Mouse (Mus musculus) fat pad, adult 2 months (tissue): ENCODE measurements around the gene Arhgef10l.
A peak's percentile ranks its signal among the peaks of the same experiment; 100 is the strongest.

Experiments
- DNase-seq: peaks from one replicate; pipeline ENCODE4 v3.0.0-alpha.2; 2011; ENCODE audit warnings: low read depth, low spot score; ENCODE audit errors: extremely low read depth

Gene Arhgef10l

GRCm38 (mm10) chr4:140665760-140666159 is at the start of gene Arhgef10l:
Gene Arhgef10l, minus strand, starts transcription at chr4:140666012.
- DNase-seq, result peak; percentile 26

DNA sequence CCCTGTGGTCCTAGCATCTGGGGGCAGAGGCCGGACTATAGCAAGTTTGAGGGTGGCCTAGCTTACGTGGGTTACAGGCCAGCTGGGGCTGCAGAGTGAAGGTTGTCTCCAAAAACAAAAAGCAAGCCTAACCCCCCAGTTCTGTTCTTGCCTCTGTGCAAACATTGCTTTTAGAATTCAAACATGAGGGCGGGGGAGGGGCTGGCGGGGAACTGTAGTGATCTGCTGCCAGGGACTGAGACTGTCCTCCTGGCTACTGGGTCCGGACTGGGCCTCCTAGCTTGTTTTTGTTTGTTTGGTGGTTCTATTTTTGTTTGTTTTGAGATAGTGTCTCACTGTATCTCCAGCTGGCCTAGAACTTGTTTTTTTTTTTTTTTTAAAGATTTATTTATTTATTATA is 48.8 kb upstream of the Arhgef10l start:
- DNase-seq, result no peak

DNA sequence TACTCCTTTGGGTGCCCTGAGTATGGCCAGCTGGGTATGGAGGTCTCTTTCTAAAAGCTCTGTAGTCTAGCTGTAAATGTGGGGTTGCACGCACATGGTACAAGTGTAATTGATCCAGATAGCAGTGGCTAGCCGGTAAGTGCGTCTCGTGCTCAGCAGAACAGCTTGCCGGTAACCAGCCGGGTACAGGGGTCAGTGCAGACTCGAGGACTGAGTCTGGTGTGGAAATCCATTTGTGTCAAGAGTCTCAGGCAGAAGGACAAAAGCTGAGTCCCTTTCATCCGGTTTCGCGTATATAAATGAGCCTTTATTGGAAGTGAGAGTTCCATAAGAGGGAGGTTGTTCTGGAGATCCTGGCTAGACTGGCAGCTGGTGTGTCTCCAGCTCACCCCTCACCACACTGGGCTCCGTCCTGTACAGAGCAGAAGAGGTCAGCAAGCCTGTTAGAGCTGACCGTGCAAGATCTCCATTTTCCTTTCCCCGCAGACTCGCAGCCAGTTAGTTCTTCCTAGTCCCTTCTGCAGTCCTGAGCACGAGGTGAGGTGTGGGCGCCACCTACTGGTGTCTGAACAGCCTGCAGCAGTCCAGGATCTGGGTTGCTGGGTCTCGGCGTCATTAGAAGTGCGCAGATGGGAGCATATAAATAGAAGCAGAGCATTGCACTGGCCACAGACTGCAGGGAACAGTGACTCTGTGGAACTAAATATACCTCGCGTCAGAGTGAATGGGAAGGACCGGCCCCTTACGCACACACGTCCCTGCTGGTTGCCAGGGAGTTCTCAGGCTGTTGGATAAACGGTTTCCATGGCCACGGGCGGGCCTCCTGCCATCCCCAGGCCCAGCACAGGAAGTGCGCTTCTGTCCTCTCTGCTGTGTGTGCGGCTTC is 47.9 kb upstream of the Arhgef10l start:
- no peak for DNase-seq

- DNase-seq, result no peak
Observed at GRCm38 (mm10) chr4:140711360-140711759, 45.5 kb upstream of the Arhgef10l start.

GRCm38 (mm10) chr4:140710781-140711180 is 45.0 kb upstream of the Arhgef10l start:
- DNase-seq, result no peak

DNA sequence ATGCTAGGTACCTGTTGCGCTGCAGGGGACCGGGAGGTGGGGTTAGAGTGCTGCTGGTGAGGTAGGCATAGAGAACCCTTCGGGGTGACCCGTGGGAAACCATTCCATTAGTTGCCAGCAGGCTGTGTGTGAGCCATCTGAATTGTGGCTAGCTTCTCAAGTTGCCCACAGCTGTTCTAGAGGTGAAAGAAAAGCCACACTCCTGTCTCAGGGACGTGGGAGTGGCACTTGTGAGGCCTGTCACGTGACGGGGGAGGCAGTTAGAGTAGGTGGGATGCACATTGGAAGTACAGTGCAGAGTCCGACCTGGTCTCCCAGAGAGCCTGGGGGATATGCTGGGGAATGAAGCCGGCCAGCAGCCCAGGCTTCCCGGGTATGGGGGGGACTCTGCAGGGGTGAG is 43.8 kb upstream of the Arhgef10l start:
- DNase-seq, result no peak

DNA sequence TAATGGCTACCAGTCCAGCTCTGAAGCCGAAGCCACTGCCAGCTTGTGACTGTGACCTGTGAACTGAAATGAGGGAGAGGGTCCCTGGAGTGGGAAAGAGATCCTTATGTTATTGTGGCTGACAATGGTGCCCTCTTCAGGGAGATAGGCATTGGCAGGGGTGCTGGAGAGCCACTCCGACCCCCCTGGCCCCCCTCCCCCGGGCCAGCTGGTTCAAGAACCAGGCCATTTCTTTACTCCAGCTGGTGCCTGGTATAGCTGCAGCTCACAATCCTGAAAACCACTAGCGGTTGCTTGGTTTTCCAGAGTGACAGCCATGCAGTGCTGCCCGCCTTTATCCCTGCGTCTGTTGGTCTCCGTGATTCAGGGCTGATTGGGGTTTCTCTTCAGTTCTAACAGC is 43.3 kb upstream of the Arhgef10l start:
- DNase-seq, result no peak

GRCm38 (mm10) chr4:140708297-140708927 is 42.6 kb upstream of the Arhgef10l start:
- no peak for DNase-seq

GRCm38 (mm10) chr4:140707615-140708014 is 41.8 kb upstream of the Arhgef10l start:
- DNase-seq, result no peak

DNA sequence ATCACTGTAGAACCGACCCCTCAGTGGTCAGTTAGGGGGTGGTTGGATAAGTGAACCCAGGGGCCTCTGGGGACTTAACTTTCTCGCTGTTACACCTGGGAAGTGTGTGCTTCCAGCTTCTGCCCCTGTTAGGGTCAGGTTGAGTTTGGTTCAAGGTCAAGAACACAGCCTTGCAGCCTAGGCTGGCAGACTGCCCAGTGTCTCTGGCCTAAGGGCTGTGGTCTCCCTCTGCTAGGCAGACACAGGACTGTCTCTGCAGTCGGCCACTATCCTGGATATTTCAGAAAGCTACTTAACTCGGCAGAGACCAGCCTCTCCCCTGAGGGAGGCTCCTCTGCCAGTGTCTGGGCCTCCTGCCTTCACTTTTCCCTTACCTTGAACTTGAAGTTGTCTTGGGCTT is 38.4 kb upstream of the Arhgef10l start:
- no peak for DNase-seq

- no peak for DNase-seq
Observed at GRCm38 (mm10) chr4:140703636-140704035, 37.8 kb upstream of the Arhgef10l start.

- no peak for DNase-seq
Observed at GRCm38 (mm10) chr4:140702611-140703327, 37.0 kb upstream of the Arhgef10l start.

- no peak for DNase-seq
Observed at GRCm38 (mm10) chr4:140701716-140702561, 36.1 kb upstream of the Arhgef10l start.

DNA sequence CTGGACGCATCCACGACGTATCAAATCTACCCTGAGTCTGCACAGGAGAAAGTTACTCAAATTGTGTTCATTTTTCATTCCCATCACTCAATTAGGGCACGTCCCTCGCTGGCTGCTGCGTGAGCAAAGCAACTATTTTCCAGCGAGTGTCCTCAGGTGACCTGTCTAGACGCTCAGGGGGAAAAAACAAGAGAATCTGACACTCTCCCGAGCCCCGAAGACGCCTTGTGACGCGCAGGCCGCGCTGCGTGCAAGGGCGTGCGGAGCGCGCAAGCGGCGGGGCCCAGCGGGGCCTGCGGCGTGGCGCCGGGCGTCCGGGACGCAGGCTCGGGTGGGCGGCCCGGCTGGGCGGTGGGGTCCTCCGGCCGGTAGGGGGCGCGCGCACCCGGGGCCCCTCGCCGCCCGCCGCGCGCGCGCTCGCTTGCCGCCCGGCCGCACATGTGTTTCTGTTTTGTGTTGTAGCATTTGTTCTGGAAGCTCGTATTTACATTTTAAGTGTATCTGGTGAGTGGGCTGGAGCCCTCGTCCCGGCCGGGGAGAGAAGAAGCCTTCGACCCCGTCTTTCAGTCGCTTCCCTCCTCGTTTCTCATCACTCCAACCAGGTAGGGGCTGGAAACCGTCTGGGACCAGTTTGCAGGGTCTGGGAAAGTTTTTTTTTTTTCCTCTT is 35.4 kb upstream of the Arhgef10l start:
- DNase-seq, result no peak

DNA sequence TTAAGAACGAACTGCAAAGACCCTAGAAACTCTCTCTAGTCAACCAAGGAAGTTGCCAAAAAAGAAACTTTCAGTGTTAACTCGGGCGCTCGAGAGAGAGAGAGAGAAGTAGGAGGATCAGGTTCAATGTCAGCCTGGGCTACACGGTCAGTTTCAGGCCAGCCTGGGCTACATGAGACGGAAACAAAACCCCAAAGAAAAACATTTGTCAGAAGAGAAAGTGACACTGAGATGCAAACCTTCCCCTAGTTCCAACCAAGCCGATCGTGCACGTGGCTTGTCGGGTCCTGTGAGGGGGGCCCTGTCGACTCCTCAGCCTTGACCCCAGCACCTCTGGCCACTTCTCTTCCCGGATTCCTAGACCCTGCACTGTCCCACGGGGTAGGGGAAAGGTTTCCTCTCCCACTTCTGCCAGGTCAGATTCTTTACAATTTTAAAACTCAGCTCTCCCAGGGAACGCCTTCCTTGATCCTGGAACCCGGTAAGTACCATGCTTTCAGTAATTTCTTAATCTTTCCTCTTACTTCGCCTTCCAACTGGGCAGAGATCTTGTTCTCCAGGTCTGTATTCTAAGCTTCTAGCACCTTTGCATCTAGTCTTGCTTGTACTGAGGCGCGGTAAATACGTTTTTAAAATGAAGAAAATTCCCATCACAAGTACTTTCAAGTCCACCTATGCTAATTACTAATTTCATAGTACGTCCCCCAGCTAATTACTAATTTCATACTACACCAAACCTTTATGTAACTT is 34.6 kb upstream of the Arhgef10l start, which contains the start of gene Rcc2:
TSS of gene Rcc2 (plus strand) at position 273 of the 750 bp plus-strand sequence.
- no peak for DNase-seq

GRCm38 (mm10) chr4:140699441-140700127 is 33.8 kb upstream of the Arhgef10l start:
- DNase-seq, result peak; percentile 74

GRCm38 (mm10) chr4:140695675-140696585 is 30.1 kb upstream of the Arhgef10l start:
- DNase-seq, result no peak

DNA sequence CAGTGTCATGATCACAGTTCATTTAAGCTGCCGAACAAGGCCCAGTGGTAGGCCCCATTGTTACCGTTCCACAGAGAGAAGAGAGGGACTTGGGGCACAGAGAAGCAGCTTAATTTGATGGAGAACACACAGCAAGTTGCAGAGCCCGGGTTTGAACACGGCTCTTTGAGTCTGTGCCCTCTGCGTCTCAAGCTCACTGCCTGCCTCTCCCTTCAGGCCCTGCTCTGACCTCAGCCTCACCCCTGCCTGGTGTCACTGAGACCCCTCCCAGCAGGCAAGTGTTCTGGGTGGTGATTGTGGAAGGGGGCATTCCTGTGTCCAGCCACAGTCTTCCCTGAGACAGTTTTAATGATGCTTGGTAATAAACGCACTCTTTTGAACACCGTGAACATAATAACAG is 29.3 kb upstream of the Arhgef10l start:
- no peak for DNase-seq
